Mouse (Mus musculus): ENCODE results near the gene Sugp2.

- no peak for TF ChIP-seq POLR2A (IDR thresholded peaks at IDR 0.05; ENCODE audit: extremely low read depth, insufficient read depth, low read length)
- no peak for TF ChIP-seq CTCF (IDR thresholded peaks at IDR 0.05; ENCODE audit: low read depth, low read length)
Observed at GRCm38 (mm10) chr8:70214411-70214810, 19.6 kb upstream of the Sugp2 start.
